Mouse (Mus musculus) cerebellum, postnatal 14 days (tissue): ENCODE results near the gene Zup1.
"Not testable (repeated sequence)": the region's sequence is repeated elsewhere in the genome, so short reads cannot be mapped to it uniquely, and the experiment has no call there.

Source experiments
- DNase-seq, 2 experiments: peaks; one replicate each; pipeline ENCODE4 v3.0.0; 2021; ENCODE audit warnings: mixed read lengths in 2 of 2

Zup1 gene

GRCm38 (mm10) chr10:33950803-33951583 lies at the start of gene Zup1:
Gene Zup1 (minus strand): TSS chr10:33951269.
- DNase-seq: peak; percentile 78 to 82

- no peak for DNase-seq
These were observed 47.3 kb upstream of the Zup1 start for GRCm38 (mm10) chr10:33998397-33998796.

GRCm38 (mm10) chr10:33996686-33997085 lies 45.6 kb upstream of the Zup1 start:
- DNase-seq: not testable (repeated sequence)

GRCm38 (mm10) chr10:33986771-33987170 lies 35.7 kb upstream of the Zup1 start:
- peak; percentile 83 for DNase-seq

- DNase-seq: no peak
These were observed 23.9 kb upstream of the Zup1 start for GRCm38 (mm10) chr10:33974781-33975494.

- DNase-seq: no peak
These were observed 1.4 kb upstream of the Zup1 start for GRCm38 (mm10) chr10:33952509-33952908.

GRCm38 (mm10) chr10:33946336-33946735 lies 4.7 kb downstream of the Zup1 start:
- DNase-seq: no peak

GRCm38 (mm10) chr10:33945390-33945789 lies 5.7 kb downstream of the Zup1 start:
- DNase-seq: no peak

GRCm38 (mm10) chr10:33940702-33941101 lies 10.4 kb downstream of the Zup1 start:
- no peak for DNase-seq

GRCm38 (mm10) chr10:33905489-33905888 lies 45.6 kb downstream of the Zup1 start:
- DNase-seq: no peak

- peak; percentile 59 to 73 for DNase-seq
These were observed 46.3 kb downstream of the Zup1 start, which contains the start of gene Rsph4a for GRCm38 (mm10) chr10:33904530-33905481. Gene Rsph4a (plus strand): TSS chr10:33905111.

- DNase-seq: not testable (repeated sequence)
These were observed 49.5 kb downstream of the Zup1 start for GRCm38 (mm10) chr10:33901520-33901919.

- DNase-seq: not testable (repeated sequence)
These were observed 68.7 kb downstream of the Zup1 start for GRCm38 (mm10) chr10:33882411-33882810.

GRCm38 (mm10) chr10:33872672-33873398 lies 78.2 kb downstream of the Zup1 start:
- DNase-seq: no peak

GRCm38 (mm10) chr10:33870441-33870840 lies 80.6 kb downstream of the Zup1 start:
- DNase-seq: no peak
